Mouse (Mus musculus) adrenal gland (tissue): ENCODE results near the gene Fpr1.
"Not testable (repeated sequence)": the region's sequence is repeated elsewhere in the genome, so short reads cannot be mapped to it uniquely, and the experiment has no call there.

Experiments used
- intact Hi-C: fragments of 180-260 bp; cut with DNase I; formaldehyde crosslinking; loops from one replicate; pipeline ENCODE4 v1.15.1; 2025
- long read RNA-seq, 2 experiments: library from polyadenylated mRNA; unstranded; transcript quantifications; one replicate each; pipeline ENCODE4 v2.0.0; 2020; ENCODE audit warnings: borderline replicate concordance in 1 of 2; ENCODE audit not compliant: insufficient replicate concordance in 1 of 2

Gene Fpr1
- long read RNA-seq, experiment 1, result 0 reads
- long read RNA-seq, experiment 2, result 0 reads

GRCm38 (mm10) chr17:17883840-17884239, at the start of gene Fpr1:
Gene Fpr1 (minus strand): TSS chr17:17883940.
- intact Hi-C loops, result no loop called here

- intact Hi-C loops, result no loop called here
These were observed 34.0 kb upstream of the Fpr1 start for GRCm38 (mm10) chr17:17917782-17918181.

- intact Hi-C loops, result no loop called here
These were observed 33.6 kb upstream of the Fpr1 start for GRCm38 (mm10) chr17:17917376-17917775.

- intact Hi-C loops, result not testable (repeated sequence)
These were observed 28.9 kb upstream of the Fpr1 start for GRCm38 (mm10) chr17:17912618-17913017.

DNA sequence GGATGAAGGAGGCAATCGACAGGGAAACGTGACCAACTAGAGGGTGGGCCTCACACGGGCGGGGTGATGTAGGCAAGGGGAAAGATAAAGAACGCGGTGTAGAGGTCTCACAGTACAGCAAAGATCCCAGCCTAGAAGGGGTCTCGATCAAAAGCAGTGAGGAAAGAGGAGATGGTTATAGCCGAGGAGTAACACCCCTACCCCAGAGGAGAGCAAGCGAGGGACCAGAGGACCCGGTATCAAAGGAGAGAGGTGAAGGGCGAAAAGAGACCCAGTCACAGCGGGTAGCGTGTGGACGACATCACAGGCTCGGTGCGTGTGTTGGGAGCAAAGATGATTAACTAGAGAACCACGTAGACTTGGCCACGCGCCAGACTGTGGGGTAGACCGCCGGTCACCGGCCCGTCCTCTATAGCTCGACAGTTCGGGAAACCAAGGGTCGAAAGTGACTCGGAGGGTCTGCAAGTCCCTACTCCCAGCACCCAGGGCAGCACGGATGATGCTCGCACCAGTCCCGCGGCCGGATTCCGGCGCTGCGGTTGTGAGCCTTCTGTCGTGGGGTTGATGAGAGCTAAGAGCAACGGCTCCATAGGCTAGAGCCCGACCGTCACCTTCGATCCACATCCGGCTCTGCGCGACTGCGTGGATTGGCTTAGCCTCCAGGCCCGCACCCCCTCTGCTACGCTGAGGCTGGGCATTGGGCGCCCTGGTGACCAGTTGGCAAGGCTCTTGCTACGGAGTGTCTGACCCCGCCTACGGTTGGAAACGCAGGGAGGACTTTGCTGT, 26.1 kb upstream of the Fpr1 start:
- intact Hi-C loops, result no loop called here

DNA sequence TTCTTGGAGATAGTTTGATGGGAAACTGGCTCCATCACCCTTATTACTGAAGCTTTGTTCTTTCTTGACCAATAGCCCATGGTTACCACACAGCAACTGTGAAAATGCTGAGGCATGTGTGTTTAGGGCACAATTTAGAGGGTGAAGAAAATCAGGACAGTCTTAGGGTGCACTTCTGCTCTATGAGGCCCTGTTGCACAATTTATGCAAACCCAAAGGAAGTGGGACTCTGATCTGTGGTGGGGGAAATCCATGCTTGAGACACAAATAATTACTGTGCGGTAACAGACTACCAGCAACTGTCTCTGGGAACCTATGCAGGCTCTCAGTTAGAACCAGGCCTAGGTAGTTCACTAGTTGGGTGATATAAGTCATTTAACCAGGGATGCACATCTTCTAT, 17.0 kb upstream of the Fpr1 start:
- intact Hi-C loops, result no loop called here

DNA sequence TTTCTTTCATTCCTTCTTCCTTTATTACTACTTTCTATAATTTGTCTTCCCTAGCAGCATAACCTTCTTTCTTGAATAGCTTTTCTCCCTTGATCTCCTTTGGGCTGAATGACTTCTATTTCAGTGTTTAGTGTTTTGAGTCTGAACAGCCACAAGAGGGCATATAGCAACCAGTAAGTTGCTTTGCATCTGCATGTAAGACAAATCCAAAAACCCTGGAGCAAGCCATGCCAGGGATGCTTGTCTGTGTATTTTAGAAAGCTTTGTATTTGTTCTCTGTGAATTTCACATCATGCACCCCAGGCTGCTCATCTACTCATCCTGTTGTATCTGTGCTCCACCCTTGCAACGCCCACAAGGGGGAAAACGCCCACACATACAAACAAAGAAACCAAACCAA, 15.5 kb upstream of the Fpr1 start:
- intact Hi-C loops, result no loop called here

- intact Hi-C loops, result loop anchor here (2.0 kb wide), 1 partner anchor 51 kb away; no protein-coding TSS in a partner anchor
These were observed 12.3 kb upstream of the Fpr1 start for GRCm38 (mm10) chr17:17896039-17896438.

- intact Hi-C loops, result no loop called here
These were observed 6.1 kb upstream of the Fpr1 start for GRCm38 (mm10) chr17:17889732-17890425.

- intact Hi-C loops, result no loop called here
These were observed 4.1 kb upstream of the Fpr1 start, which contains the start of the genes Fpr2 and Fpr3 for GRCm38 (mm10) chr17:17887774-17888248. Gene Fpr2 (plus strand): TSS chr17:17887824. Gene Fpr3 (plus strand): TSS chr17:17887852.

DNA sequence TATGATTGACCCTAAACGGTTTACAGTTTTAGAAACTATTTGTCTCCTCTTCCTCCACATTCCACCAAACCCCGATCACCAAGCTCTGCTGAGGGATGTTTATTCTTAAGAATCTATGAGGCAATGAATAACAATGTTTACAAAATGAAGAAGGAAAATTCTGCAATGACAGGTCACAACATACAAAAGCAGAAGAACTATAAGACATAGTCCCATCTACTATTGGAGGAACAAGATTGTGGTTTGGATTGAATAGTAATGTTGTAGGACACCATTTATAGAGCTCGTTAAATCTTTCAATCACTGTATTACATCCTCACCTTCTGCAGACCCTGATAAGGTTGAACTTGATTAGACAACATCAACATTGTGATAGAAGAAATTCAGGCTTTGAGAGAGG, 1.1 kb downstream of the Fpr1 start:
- intact Hi-C loops, result no loop called here

- intact Hi-C loops, result no loop called here
These were observed 4.4 kb downstream of the Fpr1 start for GRCm38 (mm10) chr17:17879347-17879746.

GRCm38 (mm10) chr17:17871697-17872096, 12.0 kb downstream of the Fpr1 start:
- intact Hi-C loops, result no loop called here

DNA sequence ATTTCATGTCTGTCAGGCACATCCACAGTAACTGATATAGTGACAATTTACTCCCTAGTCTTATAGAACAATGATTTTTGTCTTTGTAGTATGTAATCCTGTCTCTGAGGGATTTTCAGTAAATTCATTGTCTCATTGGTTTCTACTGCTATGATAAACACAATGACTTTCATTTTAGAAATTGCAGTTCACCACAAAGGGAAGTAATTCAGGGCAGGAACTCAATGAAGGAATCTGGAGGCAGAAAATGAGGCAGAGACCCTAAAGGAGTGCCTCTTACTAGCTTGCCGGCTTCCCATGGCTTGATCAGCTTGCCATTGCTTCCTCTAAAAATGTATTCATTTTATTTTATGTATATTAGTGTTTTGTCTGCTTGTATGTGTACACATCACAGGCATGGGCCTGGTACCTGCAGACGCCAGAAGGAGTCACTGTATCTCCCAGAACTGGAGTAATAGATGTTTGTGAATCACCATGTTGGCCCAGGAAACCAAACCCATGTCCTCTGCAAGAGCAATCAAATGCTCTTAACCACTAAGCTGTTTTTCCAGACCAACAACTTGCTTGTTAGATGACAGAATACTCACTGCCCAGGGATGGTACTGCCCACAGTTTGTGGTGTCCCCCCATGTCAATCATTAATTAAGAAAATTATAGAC, 12.7 kb downstream of the Fpr1 start:
- intact Hi-C loops, result no loop called here

DNA sequence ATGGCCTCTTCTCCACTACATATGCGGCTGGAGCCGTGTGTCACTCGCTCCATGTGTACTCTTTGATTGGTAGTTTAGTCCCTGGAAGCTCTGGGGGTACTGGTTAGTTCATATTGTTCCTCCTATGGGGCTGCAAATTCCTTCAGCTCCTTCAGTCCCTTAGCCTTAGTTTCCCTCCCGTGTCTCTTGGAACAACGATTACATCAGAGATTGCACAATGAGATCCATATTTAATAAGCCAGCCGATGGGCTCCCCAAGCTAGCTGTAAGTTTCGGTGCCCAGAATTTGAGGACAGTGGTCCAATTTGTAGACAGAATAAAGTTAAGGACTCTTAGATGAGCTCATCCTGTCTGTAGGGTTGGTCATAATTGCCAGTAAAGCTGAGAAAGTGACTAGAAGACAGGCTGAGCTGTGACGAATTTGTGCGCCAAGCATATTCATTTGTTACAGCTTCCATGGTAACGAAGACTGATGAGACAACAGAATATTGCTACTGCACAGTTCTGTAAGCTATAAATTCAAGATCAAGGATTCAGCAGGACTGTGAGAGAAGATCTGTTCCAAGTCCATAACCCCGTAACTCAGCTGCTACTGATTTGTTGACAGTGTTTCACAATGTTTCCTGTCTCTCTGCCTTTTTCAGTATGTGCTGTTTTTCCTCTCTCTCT, 16.8 kb downstream of the Fpr1 start:
- intact Hi-C loops, result no loop called here

- intact Hi-C loops, result no loop called here
These were observed 18.6 kb downstream of the Fpr1 start for GRCm38 (mm10) chr17:17865168-17865567.

DNA sequence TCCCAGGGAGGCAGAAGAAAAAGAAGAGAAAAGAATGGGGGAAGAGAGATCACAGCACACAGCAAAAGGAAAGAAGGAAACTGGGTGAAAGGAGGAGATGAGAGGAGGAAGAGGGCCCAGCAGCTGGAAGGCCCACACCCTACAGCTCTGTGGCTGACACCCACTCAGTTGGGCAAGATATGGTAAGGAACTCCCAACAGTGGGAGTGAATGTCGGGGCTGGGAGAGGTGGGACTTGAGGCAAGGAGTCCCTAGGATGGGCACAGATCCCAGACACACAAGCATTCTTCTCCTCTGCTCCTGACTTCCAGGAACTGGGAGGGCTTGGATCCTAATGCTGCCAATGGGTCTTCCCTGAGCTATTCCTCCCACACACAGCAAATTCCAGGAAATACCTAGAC, 21.4 kb downstream of the Fpr1 start:
- intact Hi-C loops, result no loop called here

DNA sequence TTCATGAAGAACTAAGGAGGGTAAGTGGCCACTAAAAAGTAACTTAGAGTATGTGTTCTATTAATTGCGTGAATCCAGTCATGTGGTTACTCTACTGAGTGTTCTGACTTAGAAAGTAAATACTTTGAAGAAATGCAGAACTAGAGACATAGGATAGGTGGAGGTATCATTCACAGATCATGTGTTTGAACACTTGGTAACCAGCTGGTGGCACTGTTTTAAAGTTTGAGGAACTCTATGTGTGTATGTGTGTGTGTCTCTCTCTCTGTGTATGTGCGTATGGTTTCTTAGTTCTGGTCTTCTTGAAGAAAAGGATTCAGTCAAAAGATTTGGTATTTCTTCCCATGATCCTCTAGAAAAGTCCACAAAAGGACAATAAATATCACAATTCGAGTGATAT, 23.6 kb downstream of the Fpr1 start:
- intact Hi-C loops, result no loop called here

GRCm38 (mm10) chr17:17857446-17857845, 26.3 kb downstream of the Fpr1 start:
- intact Hi-C loops, result no loop called here

DNA sequence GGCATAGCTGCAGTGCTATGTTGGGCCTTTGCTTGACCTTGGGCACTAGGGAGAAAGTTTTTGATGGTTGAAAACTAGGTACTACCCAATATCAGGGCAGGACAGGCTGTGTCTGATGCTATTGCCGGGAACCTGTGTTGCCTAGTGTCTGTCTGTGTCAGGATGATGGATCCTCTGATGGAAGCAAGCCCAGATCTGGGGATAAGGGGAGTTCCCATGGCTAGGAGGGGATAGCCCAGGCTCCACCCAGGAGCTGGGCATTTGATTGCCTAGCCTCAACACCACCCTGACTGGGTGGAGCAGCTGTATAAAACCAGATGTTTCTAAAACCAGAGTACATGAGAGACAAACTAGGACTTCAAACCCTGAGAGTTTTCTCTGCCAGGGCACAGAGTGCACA, 27.1 kb downstream of the Fpr1 start:
- intact Hi-C loops, result no loop called here

GRCm38 (mm10) chr17:17855064-17855838, 28.5 kb downstream of the Fpr1 start, which contains the start of gene Has1:
Gene Has1 (minus strand): TSS chr17:17855205.
- intact Hi-C loops, result no loop called here
